Mouse (Mus musculus) liver (tissue): ENCODE measurements at regions not wholly inside any gene's neighbourhood (a gene's known extent, or its start where the extent isn't known, plus 50 kb on each side); places are given as distances from the start of the nearest gene placed in this dataset.

Experiments
- DNase-seq: peaks from one replicate; pipeline ENCODE4 v3.0.0-alpha.2; 2020; ENCODE audit warnings: mixed read lengths

- DNase-seq, result no peak
These were observed 74.6 kb upstream of the Arhgap21 start for GRCm38 (mm10) chr2:21043302-21043701.

DNA sequence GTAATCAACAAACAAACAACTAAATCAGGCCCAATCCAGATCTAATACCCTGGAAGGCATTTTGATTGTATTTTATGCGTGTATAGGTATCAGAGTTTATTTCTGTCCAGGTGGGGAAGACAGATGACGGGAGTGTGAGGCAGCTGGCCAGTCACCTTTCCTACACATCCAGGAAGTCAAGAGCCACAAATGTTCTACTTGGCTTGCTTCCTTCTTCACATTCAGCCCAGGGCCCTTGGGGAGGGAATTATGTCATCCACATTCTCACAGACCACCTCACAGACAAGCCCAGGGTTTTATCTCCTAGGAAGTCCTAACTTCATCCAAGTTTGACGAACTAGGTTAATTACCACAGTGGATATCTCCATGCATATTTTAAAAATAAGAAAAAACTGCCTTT, 68.9 kb upstream of the Arhgap21 start:
- no peak for DNase-seq

DNA sequence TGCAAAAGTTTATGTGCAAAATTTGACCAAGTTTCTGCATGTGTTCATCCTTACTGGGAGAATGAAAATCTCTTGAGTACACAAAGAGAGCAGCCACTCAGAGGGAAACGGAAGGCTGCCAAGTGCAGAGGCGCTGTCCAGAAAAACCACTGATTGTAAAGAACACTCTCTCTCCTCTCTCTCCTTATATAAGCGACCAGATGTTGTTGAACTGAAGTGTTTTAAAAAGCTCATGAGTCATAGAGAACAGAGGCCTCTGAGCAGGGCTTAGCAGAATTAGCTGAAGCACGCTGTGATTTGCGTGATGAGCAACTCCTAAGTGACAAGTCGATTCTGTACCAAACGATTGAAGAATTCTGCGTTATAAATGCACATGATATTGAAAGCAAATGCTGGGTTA, 68.5 kb upstream of the Arhgap21 start:
- DNase-seq, result no peak

GRCm38 (mm10) chr2:21035884-21036648, 67.4 kb upstream of the Arhgap21 start:
- DNase-seq, result no peak

DNA sequence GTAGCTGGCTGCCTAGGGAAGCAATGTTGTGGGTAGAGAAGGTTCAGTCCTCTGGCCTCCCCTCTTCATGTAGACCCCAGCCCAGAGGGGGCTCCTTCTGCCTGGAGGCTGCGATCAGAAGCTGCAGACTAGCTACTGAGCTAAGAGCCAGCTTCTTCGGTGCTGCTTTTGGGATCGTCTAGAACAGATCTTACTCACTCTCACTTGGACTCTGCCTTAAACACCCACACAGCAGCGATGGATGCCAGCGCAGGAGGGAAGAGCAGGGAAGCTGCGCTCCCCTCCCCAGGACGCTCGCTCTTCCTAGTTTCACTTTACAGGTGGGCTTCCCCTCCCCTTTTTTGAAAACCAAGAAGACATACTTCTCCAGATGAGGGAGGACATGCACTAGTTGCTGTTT, 66.0 kb upstream of the Arhgap21 start:
- no peak for DNase-seq

GRCm38 (mm10) chr2:21030650-21031049, 62.0 kb upstream of the Arhgap21 start:
- no peak for DNase-seq

DNA sequence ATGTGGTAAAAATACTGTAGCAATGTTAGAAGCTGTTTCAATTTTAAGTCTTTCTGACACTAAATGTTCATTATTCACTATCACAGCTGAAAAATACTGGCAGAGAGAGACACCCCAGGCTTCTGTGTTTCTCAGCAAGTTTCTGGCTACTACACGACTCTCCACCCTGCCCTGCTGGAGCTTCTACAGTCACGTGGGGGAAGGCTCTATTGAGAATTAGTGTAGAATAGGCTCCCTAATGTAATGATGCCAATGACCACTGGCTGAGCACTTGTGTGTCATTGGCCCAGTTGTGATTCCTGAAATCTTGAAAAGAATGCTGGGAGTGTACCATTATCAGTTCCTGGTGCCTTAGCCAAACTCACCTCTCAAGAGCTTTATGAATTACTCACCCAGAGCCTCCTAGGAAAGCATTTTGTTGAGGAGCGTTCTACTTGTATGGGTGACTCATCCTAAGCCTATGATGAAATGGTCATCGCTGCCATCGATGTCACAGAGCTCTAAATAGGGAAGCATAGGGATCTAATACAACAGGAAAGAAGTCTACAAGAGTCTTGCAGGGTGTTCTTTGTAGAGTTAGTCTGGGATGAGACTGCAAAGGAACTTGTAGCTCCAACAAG, 60.8 kb upstream of the Arhgap21 start:
- DNase-seq, result no peak

GRCm38 (mm10) chr2:21028605-21029004, 59.9 kb upstream of the Arhgap21 start:
- DNase-seq, result no peak

DNA sequence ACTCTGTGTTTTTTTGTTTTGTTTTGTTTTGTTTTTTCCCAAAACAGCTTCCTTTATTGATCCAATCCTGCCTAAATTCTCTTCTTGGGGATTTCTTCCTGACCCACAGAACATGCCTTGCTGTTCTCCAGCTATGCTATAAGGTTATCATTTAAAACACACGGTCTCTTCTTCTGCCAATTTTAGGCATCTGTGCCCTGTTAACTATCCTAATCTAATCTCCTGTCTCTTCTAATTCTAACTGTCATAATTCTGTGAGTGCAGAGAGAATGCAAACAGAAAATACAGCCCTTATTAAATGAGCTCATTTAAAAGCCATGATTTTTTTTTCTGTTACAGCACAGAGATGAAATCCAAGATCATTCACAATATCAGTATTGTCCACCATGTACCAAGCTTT, 49.9 kb upstream of the Arhgap21 start:
- DNase-seq, result no peak
